Mouse (Mus musculus) liver, embryonic 12.5 days (tissue): ENCODE measurements around the gene Gm12886. TPM values are rescaled to one million over a fixed set of nuclear protein-coding genes. Genes with fewer than 3 reads are reported as not detected.

Experiments used
- ATAC-seq: fragments of 200-750 bp; cut with Nextera tagmentation; 2 replicates; pipeline ENCODE4 v1.8.0; 2017; ENCODE audit warnings: moderate number of reproducible peaks, mild to moderate bottlenecking, moderate library complexity
- H3K27ac ChIP-seq: fragments of 300-500 bp; sonication (generic); 2 replicates; pipeline ENCODE4 v1.5.1; 2016; ENCODE audit warnings: mild to moderate bottlenecking
- H3K27me3 ChIP-seq: fragments of 300-500 bp; sonication (generic); replicated peaks from 2 replicates; pipeline ENCODE4 v1.6.1; 2016; ENCODE audit warnings: mild to moderate bottlenecking, moderate library complexity
- H3K36me3 ChIP-seq: fragments of 300-500 bp; sonication (generic); 2 replicates; pipeline ENCODE4 v1.6.1; 2016; ENCODE audit warnings: mild to moderate bottlenecking, moderate library complexity
- H3K4me1 ChIP-seq: fragments of 300-500 bp; sonication (generic); 2 replicates; pipeline ENCODE4 v1.6.1; 2016
- H3K4me2 ChIP-seq: fragments of 300-500 bp; sonication (generic); 2 replicates; pipeline ENCODE4 v1.6.1; 2016; ENCODE audit warnings: mild to moderate bottlenecking, moderate library complexity
- H3K4me3 ChIP-seq: fragments of 300-500 bp; sonication (generic); 2 replicates; pipeline ENCODE4 v1.5.1; 2016; ENCODE audit warnings: mild to moderate bottlenecking, moderate library complexity
- H3K9ac ChIP-seq: fragments of 300-500 bp; sonication (generic); 2 replicates; pipeline ENCODE4 v1.6.1; 2016; ENCODE audit warnings: mild to moderate bottlenecking, moderate library complexity
- H3K9me3 ChIP-seq: fragments of 300-500 bp; sonication (generic); replicated peaks from 2 replicates; pipeline ENCODE4 v1.6.1; 2016; ENCODE audit warnings: mild to moderate bottlenecking, moderate library complexity
- WGBS: fragments of 180-500 bp; shearing (Covaris S2); methylation state at CpG from one replicate; pipeline ENCODE4 v1.1.7; 2016; ENCODE audit not compliant: insufficient replicate concordance; 5-methylcytosine and 5-hydroxymethylcytosine counted together
- polyA plus RNA-seq: library from polyadenylated mRNA; unstranded; fragments of >200 nt; fragmentation: Nextera tagmentation; extraction: Ambion mirVana; gene quantifications from 2 replicates; pipeline ENCODE4 v1.2.1, GENCODE M21; 2016

Gene Gm12886
- not detected in 2 replicates for polyA plus RNA-seq

DNA sequence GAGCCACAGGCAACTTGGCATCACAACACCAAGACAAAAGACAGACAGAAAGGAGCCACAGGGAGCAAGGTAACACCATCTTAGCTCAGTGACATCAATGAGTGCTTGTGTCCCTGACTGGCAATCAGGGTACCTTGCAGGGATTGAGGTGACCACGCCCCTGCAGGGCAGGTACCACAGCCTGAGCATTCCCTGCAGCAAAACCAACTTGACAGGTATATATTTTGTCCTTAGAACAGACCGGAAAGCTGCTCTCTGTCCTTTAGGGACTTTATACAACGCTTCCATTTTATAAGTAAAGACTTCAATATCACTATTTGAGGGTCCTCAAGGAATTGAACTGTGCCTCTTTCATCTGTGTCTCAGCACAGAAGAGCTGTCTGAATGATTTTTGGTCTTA is at the start of gene Gm12886:
TSS of gene Gm12886 (minus strand) at position 101 of the 400 bp plus-strand sequence.
- Histone ChIP-seq H3K36me3 (no peaks in the 10 kb centered on the region), H3K9me3 (peaks cover 21% of the 10 kb centered on the region; the same call in 1 of the 2 replicates), H3K27me3 (no peaks in the 10 kb centered on the region), H3K27ac (no peak within 1 kb of the TSS), H3K9ac (no peak within 1 kb of the TSS), H3K4me2 (no peak within 1 kb of the TSS), H3K4me3 (no peak within 1 kb of the TSS), H3K4me1 (no peaks in the 10 kb centered on the region)
- 59% methylated on average over 3 of the region's 3 CpGs for WGBS
- ATAC-seq: no peak

Other genes with a start within 250 kb of the Gm12886 start
- gene Rlf, start 208.0 kb downstream of the Gm12886 start, polyA plus RNA-seq: 16.1 TPM in 2 replicates
- gene Gm12888, start 98.2 kb downstream of the Gm12886 start, polyA plus RNA-seq: not detected in 2 replicates
- gene Gm12887, start 199.0 kb upstream of the Gm12886 start, polyA plus RNA-seq: not detected in 2 replicates